Mouse (Mus musculus) spleen, embryonic (tissue): Measurements from ENCODE around the gene 9930111J21Rik2.
"Not testable (repeated sequence)": the region's sequence is repeated elsewhere in the genome, so short reads cannot be mapped to it uniquely, and the experiment has no call there.

ENCODE experiments used
- CTCF ChIA-PET: fragments of 350-600 bp; sonication (Branson Sonifier 250); formaldehyde crosslinking; loops from one replicate; lab custom pipeline; 2022; lab: Charles Lee

Gene 9930111J21Rik2

GRCm38 (mm10) chr11:48978240-48978939 is 72.7 kb downstream of the 9930111J21Rik2 start, which contains the start of gene Olfr56:
TSS of gene Olfr56 (plus strand) at chr11:48978889.
- CTCF ChIA-PET = not testable (repeated sequence)

DNA sequence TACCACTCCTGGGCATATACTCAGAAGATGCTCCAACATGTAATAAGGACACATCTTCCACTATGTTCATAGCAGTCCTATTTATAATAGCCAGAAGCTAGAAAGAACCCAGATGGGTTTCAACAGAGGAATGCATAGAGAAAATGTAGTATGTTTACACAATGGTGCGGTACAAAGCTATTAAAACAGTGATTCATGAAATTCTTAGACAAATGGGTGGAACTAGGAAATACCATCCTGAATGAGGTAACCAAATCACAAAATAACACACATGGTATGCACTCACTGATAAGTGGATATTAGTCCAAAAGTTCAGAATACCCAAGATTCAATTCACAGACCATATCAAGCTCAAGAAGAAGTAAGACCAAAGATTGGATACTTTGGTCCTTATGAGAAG is 76.4 kb downstream of the 9930111J21Rik2 start:
- CTCF ChIA-PET = not testable (repeated sequence)
